Mouse (Mus musculus) embryonic facial prominence, embryonic 12.5 days (tissue): ENCODE measurements around the gene Slc16a5. TPM values are rescaled to one million over a fixed set of nuclear protein-coding genes. Genes with fewer than 3 reads are reported as not detected.
A peak's percentile ranks its signal among the peaks of the same experiment; 100 is the strongest.
"Not testable (repeated sequence)": the region's sequence is repeated elsewhere in the genome, so short reads cannot be mapped to it uniquely, and the experiment has no call there.

Experiments used
- ATAC-seq: fragments of 200-750 bp; cut with Nextera tagmentation; 2 replicates; pipeline ENCODE4 v1.8.0; 2017; ENCODE audit not compliant: insufficient number of reproducible peaks, insufficient read depth, low FRiP score, low TSS enrichment
- H3K27ac ChIP-seq: fragments of 300-500 bp; sonication (generic); 2 replicates; pipeline ENCODE4 v1.5.1; 2016; ENCODE audit warnings: mild to moderate bottlenecking
- H3K27me3 ChIP-seq: fragments of 300-500 bp; sonication (generic); 2 replicates; pipeline ENCODE4 v1.6.1; 2016; ENCODE audit warnings: mild to moderate bottlenecking, moderate library complexity
- H3K36me3 ChIP-seq: fragments of 300-500 bp; sonication (generic); 2 replicates; pipeline ENCODE4 v1.6.1; 2016; ENCODE audit warnings: mild to moderate bottlenecking
- H3K4me1 ChIP-seq: fragments of 300-500 bp; sonication (generic); 2 replicates; pipeline ENCODE4 v1.6.1; 2016
- H3K4me2 ChIP-seq: fragments of 300-500 bp; sonication (generic); replicated peaks from 2 replicates; pipeline ENCODE4 v1.6.1; 2016; ENCODE audit warnings: mild to moderate bottlenecking, moderate library complexity
- H3K4me3 ChIP-seq: fragments of 300-500 bp; sonication (generic); 2 replicates; pipeline ENCODE4 v1.5.1; 2016; ENCODE audit warnings: mild to moderate bottlenecking
- H3K9ac ChIP-seq: fragments of 300-500 bp; sonication (generic); 2 replicates; pipeline ENCODE4 v1.6.1; 2016; ENCODE audit warnings: mild to moderate bottlenecking, moderate library complexity
- H3K9me3 ChIP-seq: fragments of 300-500 bp; sonication (generic); 2 replicates; pipeline ENCODE4 v1.6.1; 2016; ENCODE audit warnings: mild to moderate bottlenecking, moderate library complexity
- WGBS: fragments of 180-500 bp; shearing (Covaris S2); methylation state at CpG from one replicate; pipeline ENCODE4 v1.1.7; 2016; 5-methylcytosine and 5-hydroxymethylcytosine counted together
- polyA plus RNA-seq: library from polyadenylated mRNA; unstranded; fragments of >200 nt; fragmentation: Nextera tagmentation; extraction: Ambion mirVana; gene quantifications from 2 replicates; pipeline ENCODE4 v1.2.1, GENCODE M21; 2016

Gene Slc16a5
- polyA plus RNA-seq, 1 experiment from 2014 or later = 0.28 TPM

- Histone ChIP-seq H3K4me2 (peak overlapping the region; percentile 6; the same call in 1 of the 2 replicates), H3K27me3 (no peaks in the 10 kb centered on the region), H3K9ac (no peak overlapping the region), H3K36me3 (no peaks in the 10 kb centered on the region), H3K4me1 (peaks cover 13% of the 10 kb centered on the region), H3K9me3 (no peaks in the 10 kb centered on the region), H3K4me3 (no peak overlapping the region), H3K27ac (peak overlapping the region; percentile 68)
- ATAC-seq = peak; percentile 22; the same call in 1 of the 2 replicates
- 13% methylated on average over 4 of the region's 4 CpGs for WGBS
These were observed 4.9 kb downstream of the Slc16a5 start for GRCm38 (mm10) chr11:115467217-115467618.

- Histone ChIP-seq H3K27me3 (no peaks in the 10 kb centered on the region), H3K27ac (no peak overlapping the region), H3K4me1 (peaks cover 38% of the 10 kb centered on the region), H3K9me3 (no peaks in the 10 kb centered on the region), H3K4me3 (no peak overlapping the region), H3K9ac (no peak overlapping the region), H3K36me3 (no peaks in the 10 kb centered on the region), H3K4me2 (no peak overlapping the region)
- 81% methylated on average over 7 of the region's 7 CpGs for WGBS
- ATAC-seq = no peak
These were observed 9.9 kb downstream of the Slc16a5 start for GRCm38 (mm10) chr11:115472183-115472582.

- peak overlapping the region; percentile 50 for H3K27ac ChIP-seq
- H3K4me3 ChIP-seq = 0 out of 2 replicates have a peak overlapping the region, but pooled peaks have one; percentile 9
- peaks cover 31% of the 10 kb centered on the region for H3K4me1 ChIP-seq
- H3K9ac ChIP-seq = peak overlapping the region; percentile 29; the same call in 1 of the 2 replicates
- peak overlapping the region; percentile 21 for H3K4me2 ChIP-seq
- WGBS = 7% methylated on average over 15 of the region's 15 CpGs
- H3K36me3 ChIP-seq = no peaks in the 10 kb centered on the region
- no peaks in the 10 kb centered on the region for H3K9me3 ChIP-seq
- no peaks in the 10 kb centered on the region for H3K27me3 ChIP-seq
- ATAC-seq = no peak; the same call in 1 of the 2 replicates
These were observed 11.5 kb downstream of the Slc16a5 start for GRCm38 (mm10) chr11:115473626-115474275.

- Histone ChIP-seq H3K4me3 (peak within 1 kb of the TSS; percentile 85), H3K4me2 (peak within 1 kb of the TSS; percentile 92), H3K36me3 (no peaks in the 10 kb centered on the region; the same call in 1 of the 2 replicates), H3K27ac (peak within 1 kb of the TSS; percentile 74), H3K9ac (peak within 1 kb of the TSS; percentile 73), H3K4me1 (peaks cover 31% of the 10 kb centered on the region), H3K9me3 (no peaks in the 10 kb centered on the region), H3K27me3 (no peaks in the 10 kb centered on the region)
- peak; percentile 88 for ATAC-seq
- WGBS = 1% methylated on average over 26 of the region's 26 CpGs
These were observed 12.9 kb downstream of the Slc16a5 start, which contains the start of gene Armc7 for GRCm38 (mm10) chr11:115475025-115475757. TSS of gene Armc7 (plus strand) at chr11:115475667.

GRCm38 (mm10) chr11:115475758-115476237, 13.5 kb downstream of the Slc16a5 start:
- Histone ChIP-seq H3K4me3 (peak overlapping the region; percentile 85), H3K9ac (peak overlapping the region; percentile 73), H3K27me3 (no peaks in the 10 kb centered on the region), H3K4me1 (peaks cover 31% of the 10 kb centered on the region), H3K36me3 (no peaks in the 10 kb centered on the region; the same call in 1 of the 2 replicates), H3K9me3 (no peaks in the 10 kb centered on the region), H3K4me2 (peak overlapping the region; percentile 92), H3K27ac (peak overlapping the region; percentile 74)
- ATAC-seq = peak; percentile 42; the same call in 1 of the 2 replicates
- 3% methylated on average over 28 of the region's 28 CpGs for WGBS

GRCm38 (mm10) chr11:115476630-115477029, 14.4 kb downstream of the Slc16a5 start:
- H3K4me2 ChIP-seq = peak overlapping the region; percentile 92
- H3K27me3 ChIP-seq, H3K36me3 ChIP-seq, ATAC-seq, H3K9me3 ChIP-seq, H3K27ac ChIP-seq: not testable (repeated sequence)
- H3K4me1 ChIP-seq = peaks cover 31% of the 10 kb centered on the region
- 81% methylated on average over 4 of the region's 4 CpGs for WGBS
- H3K9ac ChIP-seq = 0 out of 2 replicates have a peak overlapping the region, but pooled peaks have one; percentile 73
- peak overlapping the region; percentile 85 for H3K4me3 ChIP-seq

GRCm38 (mm10) chr11:115477388-115477787, 15.1 kb downstream of the Slc16a5 start:
- 85% methylated on average over 7 of the region's 7 CpGs for WGBS
- H3K27ac ChIP-seq, H3K36me3 ChIP-seq, H3K9ac ChIP-seq, H3K4me3 ChIP-seq, ATAC-seq, H3K9me3 ChIP-seq, H3K27me3 ChIP-seq: not testable (repeated sequence)
- peaks cover 31% of the 10 kb centered on the region for H3K4me1 ChIP-seq
- peak overlapping the region; percentile 92; the same call in 1 of the 2 replicates for H3K4me2 ChIP-seq

GRCm38 (mm10) chr11:115478296-115478938, 16.1 kb downstream of the Slc16a5 start:
- no peaks in the 10 kb centered on the region for H3K9me3 ChIP-seq
- no peak overlapping the region for H3K4me2 ChIP-seq
- H3K4me1 ChIP-seq = peaks cover 28% of the 10 kb centered on the region
- no peaks in the 10 kb centered on the region; the same call in 1 of the 2 replicates for H3K36me3 ChIP-seq
- ATAC-seq = no peak
- 86% methylated on average over 9 of the region's 9 CpGs for WGBS
- H3K9ac ChIP-seq = no peak overlapping the region
- no peak overlapping the region for H3K27ac ChIP-seq
- no peak overlapping the region for H3K4me3 ChIP-seq
- H3K27me3 ChIP-seq = no peaks in the 10 kb centered on the region

GRCm38 (mm10) chr11:115481553-115482259, 19.4 kb downstream of the Slc16a5 start:
- Histone ChIP-seq H3K4me1 (peaks cover 14% of the 10 kb centered on the region), H3K9ac (no peak overlapping the region), H3K36me3 (no peaks in the 10 kb centered on the region; the same call in 1 of the 2 replicates), H3K4me3 (no peak overlapping the region), H3K27ac (no peak overlapping the region), H3K9me3 (no peaks in the 10 kb centered on the region), H3K27me3 (no peaks in the 10 kb centered on the region), H3K4me2 (no peak overlapping the region)
- no peak for ATAC-seq
- 86% methylated on average over 6 of the region's 6 CpGs for WGBS

- Histone ChIP-seq H3K4me1 (peaks cover 9% of the 10 kb centered on the region), H3K4me3 (no peak overlapping the region), H3K27ac (no peak overlapping the region), H3K9me3 (no peaks in the 10 kb centered on the region), H3K9ac (no peak overlapping the region), H3K36me3 (no peaks in the 10 kb centered on the region; the same call in 1 of the 2 replicates), H3K27me3 (no peaks in the 10 kb centered on the region), H3K4me2 (no peak overlapping the region)
- 69% methylated on average over 11 of the region's 11 CpGs for WGBS
- no peak for ATAC-seq
These were observed 21.0 kb downstream of the Slc16a5 start for GRCm38 (mm10) chr11:115483278-115483677.

- Histone ChIP-seq H3K4me1 (peaks cover 9% of the 10 kb centered on the region), H3K36me3 (peaks cover 3% of the 10 kb centered on the region; the same call in 1 of the 2 replicates), H3K27ac (no peak overlapping the region), H3K4me3 (no peak overlapping the region), H3K9ac (no peak overlapping the region), H3K9me3 (no peaks in the 10 kb centered on the region), H3K27me3 (no peaks in the 10 kb centered on the region), H3K4me2 (no peak overlapping the region)
- WGBS = 19% methylated on average over 6 of the region's 6 CpGs
- no peak for ATAC-seq
These were observed 21.5 kb downstream of the Slc16a5 start for GRCm38 (mm10) chr11:115483726-115484125.
